17 mouse cellular contexts compared by ENCODE assay signal in the genomic region with DNA sequence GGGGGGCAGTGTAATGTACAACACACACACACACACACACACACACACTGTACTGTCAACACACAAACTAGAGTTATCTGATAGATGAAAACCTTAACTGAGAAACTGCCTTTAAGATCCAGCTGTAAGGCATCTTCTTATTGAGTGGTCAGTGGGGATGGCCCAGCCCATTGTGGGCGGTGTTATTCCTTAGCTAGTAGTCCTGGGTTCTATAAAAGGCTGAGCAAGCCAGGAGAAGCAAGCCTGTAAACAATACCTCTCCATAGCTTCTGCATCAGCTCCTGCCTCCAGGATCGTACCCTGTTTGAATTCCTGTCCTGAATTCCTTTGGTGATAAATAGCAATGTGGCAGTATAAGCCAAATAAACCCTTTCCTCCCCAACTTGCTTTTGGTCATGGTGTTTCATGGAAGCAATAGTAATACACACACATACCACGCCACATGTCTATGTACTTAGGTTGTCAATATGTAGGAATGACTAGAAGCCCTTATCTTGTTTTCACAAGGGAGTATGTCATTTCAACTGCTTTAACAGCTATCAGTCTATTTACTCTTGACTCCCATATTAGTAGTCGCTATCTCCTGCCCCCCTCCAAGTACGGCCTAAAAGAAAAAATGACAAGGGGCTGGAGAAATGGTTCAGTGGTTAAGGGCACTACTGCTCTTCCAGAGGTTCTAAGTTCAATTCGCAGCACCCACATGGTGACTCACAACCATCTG. TPM values are rescaled to one million over a fixed set of nuclear protein-coding genes. Genes with fewer than 3 reads are reported as not detected.
DNase-seq lines count a peak whose midpoint lies in the region; ATAC-seq lines count a peak whose summit lies in the region.
"Had no signal": no experiment of that assay in that cellular context is flagged by ENCODE, and none has a peak within 500 bp of the region (broad histone marks: within the 10 kb centered on the region; RNA-seq: fewer than 3 reads in every experiment).

No protein-coding gene starts in this region.

- H3K4me1 ChIP-seq in heart, embryonic 13.5 days, result peaks cover 18% of the 10 kb centered on the region
- H3K4me1 ChIP-seq in liver, embryonic 15.5 days (replicated peaks), result peaks cover 21% of the 10 kb centered on the region
- peaks cover 6% of the 10 kb centered on the region for H3K4me1 ChIP-seq in liver, embryonic 11.5 days (replicated peaks; ENCODE audit: control insufficient read depth, insufficient read depth, low read length)
- peaks cover 7% of the 10 kb centered on the region for H3K4me1 ChIP-seq in embryonic facial prominence, embryonic 12.5 days
- peaks cover 10% of the 10 kb centered on the region for H3K4me1 ChIP-seq in intestine, embryonic 15.5 days (replicated peaks)

- WGBS in heart, embryonic 13.5 days, result 60% methylated on average over 6 of the region's 6 CpGs
- 52% methylated on average over 6 of the region's 6 CpGs for whole genome bisulfite sequencing in liver, embryonic 15.5 days (ENCODE audit: insufficient replicate concordance)
- WGBS in liver, embryonic 11.5 days, result 69% methylated on average over 6 of the region's 6 CpGs
- 86% methylated on average over 6 of the region's 6 CpGs for WGBS in embryonic facial prominence, embryonic 12.5 days
- WGBS in intestine, embryonic 15.5 days, result 55% methylated on average over 6 of the region's 6 CpGs

- peaks cover 29% of the 10 kb centered on the region for H3K36me3 ChIP-seq in heart, embryonic 13.5 days
- peaks cover 24% of the 10 kb centered on the region for H3K36me3 ChIP-seq in liver, embryonic 15.5 days (replicated peaks)
- H3K36me3 ChIP-seq in liver, embryonic 11.5 days (ENCODE audit: control insufficient read depth, insufficient read depth, low read length), result peaks cover 2% of the 10 kb centered on the region; the same call in 1 of the 2 replicates
- peaks cover 25% of the 10 kb centered on the region for H3K36me3 ChIP-seq in embryonic facial prominence, embryonic 12.5 days
- H3K36me3 ChIP-seq in intestine, embryonic 15.5 days, result peaks cover 16% of the 10 kb centered on the region

- H3K9ac ChIP-seq in heart, embryonic 13.5 days, result no peak overlapping the region
- H3K9ac ChIP-seq in liver, embryonic 15.5 days, result no peak overlapping the region
- H3K9ac ChIP-seq in liver, embryonic 11.5 days (ENCODE audit: low read depth, low read length), result no peak overlapping the region
- no peak overlapping the region for H3K9ac ChIP-seq in embryonic facial prominence, embryonic 12.5 days
- no peak overlapping the region for H3K9ac ChIP-seq in intestine, embryonic 15.5 days

- H3K27me3 ChIP-seq in heart, embryonic 13.5 days (replicated peaks), result no peaks in the 10 kb centered on the region
- H3K27me3 ChIP-seq in liver, embryonic 15.5 days, result no peaks in the 10 kb centered on the region
- no peaks in the 10 kb centered on the region for H3K27me3 ChIP-seq in liver, embryonic 11.5 days (replicated peaks; ENCODE audit: control insufficient read depth, insufficient read depth, low read length)
- no peaks in the 10 kb centered on the region for H3K27me3 ChIP-seq in embryonic facial prominence, embryonic 12.5 days
- H3K27me3 ChIP-seq in intestine, embryonic 15.5 days (replicated peaks), result no peaks in the 10 kb centered on the region
- H3K27me3 ChIP-seq: heart, embryonic 12.5 days had no signal

- ATAC-seq in heart, embryonic 13.5 days (ENCODE audit: extremely low read depth, insufficient number of reproducible peaks, low FRiP score, low TSS enrichment), result no peak
- no peak for ATAC-seq in liver, embryonic 15.5 days (ENCODE audit: insufficient read depth)
- ATAC-seq in liver, embryonic 11.5 days (replicated peaks; ENCODE audit: low FRiP score), result no peak; the same call in 1 of the 2 replicates
- no peak for ATAC-seq in embryonic facial prominence, embryonic 12.5 days (ENCODE audit: insufficient number of reproducible peaks, insufficient read depth, low FRiP score, low TSS enrichment)
- no peak for ATAC-seq in intestine, embryonic 15.5 days

- intact Hi-C loops in heart, postnatal 10 days (cut with DNase I), result no loop called here

- DNase-seq in heart, postnatal 10 days, result no peak
- DNase-seq in liver, embryonic 11.5 days (ENCODE audit: low spot score), result no peak
- no peak for DNase-seq in ovary, postnatal 14 days (ENCODE audit: low spot score)
- DNase-seq in cerebellum, adult 9-10 months, result no peak
- DNase-seq: cerebellum, adult 11 months; kidney, adult 18-20 months; lung, adult 18-20 months; thymus, adult 18-20 months had no signal

- H3K4me2 ChIP-seq in heart, embryonic 13.5 days, result peak overlapping the region; percentile 91; the same call in 1 of the 2 replicates
- H3K4me2 ChIP-seq in liver, embryonic 15.5 days, result peak overlapping the region; percentile 84; the same call in 1 of the 2 replicates
- no peak overlapping the region for H3K4me2 ChIP-seq in liver, embryonic 11.5 days
- peak overlapping the region; percentile 81; the same call in 1 of the 2 replicates for H3K4me2 ChIP-seq in embryonic facial prominence, embryonic 12.5 days (replicated peaks)
- H3K4me2 ChIP-seq in intestine, embryonic 15.5 days (replicated peaks), result 0 out of 2 replicates have a peak overlapping the region, but pooled peaks have one; percentile 83

- H3K4me3 ChIP-seq in heart, embryonic 13.5 days, result no peak overlapping the region
- no peak overlapping the region for H3K4me3 ChIP-seq in liver, embryonic 15.5 days (replicated peaks)
- no peak overlapping the region for H3K4me3 ChIP-seq in liver, embryonic 11.5 days (ENCODE audit: low read depth, low read length)
- no peak overlapping the region for H3K4me3 ChIP-seq in embryonic facial prominence, embryonic 12.5 days
- H3K4me3 ChIP-seq in intestine, embryonic 15.5 days (replicated peaks), result no peak overlapping the region

- H3K27ac ChIP-seq in heart, embryonic 13.5 days (replicated peaks), result no peak overlapping the region
- no peak overlapping the region for H3K27ac ChIP-seq in liver, embryonic 15.5 days (replicated peaks)
- no peak overlapping the region for H3K27ac ChIP-seq in liver, embryonic 11.5 days (ENCODE audit: low read depth, low read length)
- no peak overlapping the region for H3K27ac ChIP-seq in embryonic facial prominence, embryonic 12.5 days
- no peak overlapping the region for H3K27ac ChIP-seq in intestine, embryonic 15.5 days

- no peaks in the 10 kb centered on the region for H3K9me3 ChIP-seq in heart, embryonic 13.5 days
- no peaks in the 10 kb centered on the region for H3K9me3 ChIP-seq in liver, embryonic 15.5 days (replicated peaks)
- H3K9me3 ChIP-seq in liver, embryonic 11.5 days (ENCODE audit: control insufficient read depth, low read length), result no peaks in the 10 kb centered on the region
- no peaks in the 10 kb centered on the region for H3K9me3 ChIP-seq in embryonic facial prominence, embryonic 12.5 days
- no peaks in the 10 kb centered on the region for H3K9me3 ChIP-seq in intestine, embryonic 15.5 days
- H3K9me3 ChIP-seq: heart, embryonic 12.5 days; megakaryocyte, embryonic 14.5 days had no signal

RNA-seq across cellular contexts. Expression of a gene that starts 1.1 kb away (rescaled TPM):
- 42.1 and 42.3 TPM in 2 replicates for polyA plus RNA-seq in heart, embryonic 13.5 days (2015; fragmentation: Nextera tagmentation; extraction: Ambion mirVana)
- total RNA-seq in heart, postnatal 10 days (2021), result 10 to 100 TPM; 21.6 to 22.9 TPM
- polyA plus RNA-seq in liver, embryonic 15.5 days (2015; fragmentation: Nextera tagmentation; extraction: Ambion mirVana), result 17.6 and 19.1 TPM in 2 replicates
- 56.7 and 59.0 TPM in 2 replicates for polyA plus RNA-seq in liver, embryonic 11.5 days (2014; fragmentation: Nextera tagmentation; extraction: Ambion mirVana)
- 81.0 and 82.6 TPM in 2 replicates for polyA plus RNA-seq in embryonic facial prominence, embryonic 12.5 days (2016; fragmentation: Nextera tagmentation; extraction: Ambion mirVana)
- 44.8 and 46.5 TPM in 2 replicates for polyA plus RNA-seq in intestine, embryonic 15.5 days (2015; fragmentation: Nextera tagmentation; extraction: Ambion mirVana)

RNA-seq across cellular contexts. Expression of a gene that starts 41.0 kb away (rescaled TPM):
- not detected in 2 replicates for polyA plus RNA-seq in heart, embryonic 13.5 days (2015; fragmentation: Nextera tagmentation; extraction: Ambion mirVana)
- total RNA-seq in heart, postnatal 10 days (2021), result not detected
- polyA plus RNA-seq in liver, embryonic 15.5 days (2015; fragmentation: Nextera tagmentation; extraction: Ambion mirVana), result not detected in 2 replicates
- not detected in 2 replicates for polyA plus RNA-seq in liver, embryonic 11.5 days (2014; fragmentation: Nextera tagmentation; extraction: Ambion mirVana)
- polyA plus RNA-seq in embryonic facial prominence, embryonic 12.5 days (2016; fragmentation: Nextera tagmentation; extraction: Ambion mirVana), result not detected in 2 replicates
- not detected in 2 replicates for polyA plus RNA-seq in intestine, embryonic 15.5 days (2015; fragmentation: Nextera tagmentation; extraction: Ambion mirVana)
- total RNA-seq: layer of hippocampus, adult 2 months; neutrophil, adult 5-6 weeks had no signal
- polyA plus RNA-seq: embryonic facial prominence, embryonic 11.5 days; heart, embryonic 12.5 days had no signal
